Mouse (Mus musculus) left cerebral cortex, postnatal 14 days (tissue): ENCODE measurements around the gene Ndufab1. TPM values are rescaled to one million over a fixed set of nuclear protein-coding genes. Genes with fewer than 3 reads are reported as not detected.

Experiments
- DNase-seq, 2 experiments: peaks; one replicate each; pipeline ENCODE4 v3.0.0; 2021 to 2022; ENCODE audit warnings: low spot score in 2 of 2, mixed read lengths in 1 of 2
- intact Hi-C: fragments of 180-260 bp; cut with DNase I; formaldehyde crosslinking; loops from one replicate; pipeline ENCODE4 v1.15.1; 2025
- total RNA-seq, 2 experiments: library from RNA; stranded (reverse); gene quantifications; 2 replicates each; pipeline ENCODE4 v1.2.3; 2021

Gene Ndufab1
- total RNA-seq, 2 experiments from 2014 or later, result 296 to 310 TPM

GRCm38 (mm10) chr7:122079798-122080554 is 21.7 kb downstream of the Ndufab1 start:
- intact Hi-C loops, result no loop called here
- DNase-seq, result no peak

GRCm38 (mm10) chr7:122074374-122074773 is 27.3 kb downstream of the Ndufab1 start:
- intact Hi-C loops, result no loop called here
- DNase-seq, result no peak

GRCm38 (mm10) chr7:122067517-122068381 is 33.9 kb downstream of the Ndufab1 start:
- DNase-seq, result peak in 1 of 2 experiments; percentile 20
- intact Hi-C loops, result no loop called here

GRCm38 (mm10) chr7:122066945-122067516 is 34.7 kb downstream of the Ndufab1 start, which contains the start of the genes Ubfd1 and Ears2:
TSS of gene Ubfd1 (plus strand) at chr7:122067175.
TSS of gene Ears2 (minus strand) at chr7:122067263.
- intact Hi-C loops, result no loop called here
- peak; percentile 97 for DNase-seq

GRCm38 (mm10) chr7:122066102-122066944 is 35.4 kb downstream of the Ndufab1 start:
- DNase-seq, result no peak
- intact Hi-C loops, result no loop called here

GRCm38 (mm10) chr7:122065656-122066055 is 36.0 kb downstream of the Ndufab1 start:
- intact Hi-C loops, result no loop called here
- DNase-seq, result no peak

- intact Hi-C loops, result no loop called here
- DNase-seq, result no peak
Observed at GRCm38 (mm10) chr7:122056633-122057032, 45.1 kb downstream of the Ndufab1 start.

GRCm38 (mm10) chr7:122050834-122051233 is 50.9 kb downstream of the Ndufab1 start:
- intact Hi-C loops, result no loop called here
- DNase-seq, result no peak

- intact Hi-C loops, result no loop called here
- DNase-seq, result no peak
Observed at GRCm38 (mm10) chr7:122048191-122048590, 53.5 kb downstream of the Ndufab1 start.

GRCm38 (mm10) chr7:122046813-122047212 is 54.9 kb downstream of the Ndufab1 start:
- peak in 1 of 2 experiments; percentile 31 for DNase-seq
- intact Hi-C loops, result no loop called here

- intact Hi-C loops, result no loop called here
- DNase-seq, result no peak
Observed at GRCm38 (mm10) chr7:122045711-122046110, 56.0 kb downstream of the Ndufab1 start.

GRCm38 (mm10) chr7:122045181-122045634 is 56.5 kb downstream of the Ndufab1 start:
- peak; percentile 20 to 69 for DNase-seq

GRCm38 (mm10) chr7:122044106-122044505 is 57.6 kb downstream of the Ndufab1 start:
- no peak for DNase-seq
- intact Hi-C loops, result no loop called here

More at GRCm38 (mm10) chr7:122045181-122045634, 56.5 kb downstream of the Ndufab1 start:
- intact Hi-C loops, result no loop called here

Other genes starting within 250 kb of the Ndufab1 start
- gene Scnn1b, start 236.8 kb downstream of the Ndufab1 start, total RNA-seq, result not detected
- gene Cog7, start 120.2 kb downstream of the Ndufab1 start, total RNA-seq, result 10 to 100 TPM; 36.7 to 39.3 TPM
- gene Gga2, start 80.7 kb downstream of the Ndufab1 start, total RNA-seq, result 10 to 100 TPM; 26.8 to 31.9 TPM
- 10 to 100 TPM; 66.7 to 72.3 TPM for gene Ubfd1, start 34.7 kb downstream of the Ndufab1 start, total RNA-seq
- gene Ears2, start 34.6 kb downstream of the Ndufab1 start, total RNA-seq, result 1 to 10 TPM; 6.6 to 7.6 TPM
- gene Palb2, start 31.1 kb upstream of the Ndufab1 start, total RNA-seq, result 1 to 10 TPM; 1.1 to 1.3 TPM
- gene Dctn5, start 31.2 kb upstream of the Ndufab1 start, total RNA-seq, result 100 to 1,000 TPM; 105 to 108 TPM
- 1 to 10 TPM; 2.3 to 2.8 TPM for gene Plk1, start 57.6 kb upstream of the Ndufab1 start, total RNA-seq
- gene Ern2, start 84.3 kb upstream of the Ndufab1 start, total RNA-seq, result under 1 TPM; 0.34 to 0.35 TPM
- gene Chp2, start 117.6 kb upstream of the Ndufab1 start, total RNA-seq, result 1 to 10 TPM; 2.7 to 3.9 TPM
- 100 to 1,000 TPM; 894 to 958 TPM for gene Prkcb, start 186.9 kb upstream of the Ndufab1 start, total RNA-seq